Mouse (Mus musculus) myocyte (in vitro differentiated cells): Measurements from ENCODE around the gene Lrmda.

Experiments used
- CEBPB ChIP-seq: IDR thresholded peaks from 2 replicates; pipeline ENCODE4 v1.6.1; 2011; ENCODE audit warnings: mild to moderate bottlenecking, moderate library complexity; ENCODE audit not compliant: poor library complexity, insufficient read depth, severe bottlenecking
- E2F4 ChIP-seq: IDR thresholded peaks from one replicate; pipeline ENCODE4 v1.6.1; 2011; ENCODE audit warnings: mild to moderate bottlenecking, control low read depth, moderate library complexity; ENCODE audit not compliant: insufficient read depth
- MAX ChIP-seq: IDR thresholded peaks from one replicate; pipeline ENCODE4 v1.6.1; 2011; ENCODE audit warnings: low read depth, mild to moderate bottlenecking, control low read depth
- MYOD1 ChIP-seq, 3 experiments: IDR thresholded peaks; one replicate each; pipeline ENCODE4 v1.6.1; 2011; ENCODE audit warnings: control low read depth in 2 of 3, low read depth in 2 of 3, mild to moderate bottlenecking in 2 of 3, moderate library complexity in 1 of 3; ENCODE audit not compliant: insufficient read length in 2 of 3, control insufficient read depth in 1 of 3
- MYOG ChIP-seq, 3 experiments: IDR thresholded peaks; one replicate each; pipeline ENCODE4 v1.6.1; 2011; ENCODE audit warnings: control low read depth in 2 of 3, low read depth in 2 of 3, mild to moderate bottlenecking in 2 of 3; ENCODE audit not compliant: insufficient read length in 2 of 3, control insufficient read depth in 1 of 3, insufficient read depth in 1 of 3
- POLR2A ChIP-seq: IDR thresholded peaks from one replicate; pipeline ENCODE4 v1.6.1; 2011; ENCODE audit warnings: low read depth, mild to moderate bottlenecking, control low read depth, moderate library complexity; ENCODE audit not compliant: insufficient read length
- POLR2AphosphoS2 ChIP-seq: IDR thresholded peaks from one replicate; pipeline ENCODE4 v1.6.1; 2011; ENCODE audit warnings: low read depth, control low read depth; ENCODE audit not compliant: insufficient read length
- REST ChIP-seq: IDR thresholded peaks from one replicate; pipeline ENCODE4 v1.6.1; 2011; ENCODE audit warnings: mild to moderate bottlenecking, control low read depth, moderate library complexity; ENCODE audit not compliant: insufficient read depth, insufficient read length
- SRF ChIP-seq: IDR thresholded peaks from one replicate; pipeline ENCODE4 v1.6.1; 2011; ENCODE audit warnings: low read depth; ENCODE audit not compliant: control insufficient read depth, insufficient read length
- TCF12 ChIP-seq: IDR thresholded peaks from one replicate; pipeline ENCODE4 v1.6.1; 2011; ENCODE audit warnings: mild to moderate bottlenecking, control low read depth; ENCODE audit not compliant: poor library complexity, insufficient read depth, severe bottlenecking
- USF1 ChIP-seq: IDR thresholded peaks from one replicate; pipeline ENCODE4 v1.6.1; 2011; ENCODE audit warnings: low read depth, mild to moderate bottlenecking, control low read depth, moderate library complexity

GRCm38 (mm10) chr14:22345248-22345647 is 325.7 kb downstream of the Lrmda start:
- TF ChIP-seq MAX (no peak), POLR2A (no peak), USF1 (no peak), MYOD1 (IDR thresholded peaks at IDR 0.05; ENCODE audit: control insufficient read depth in 1 of 3, insufficient read length in 2 of 3, low read depth in 2 of 3) (no peak), POLR2AphosphoS2 (no peak), MYOG (IDR thresholded peaks at IDR 0.05; ENCODE audit: control insufficient read depth in 1 of 3, insufficient read depth in 1 of 3, insufficient read length in 2 of 3, low read depth in 2 of 3) (no peak), TCF12 (no peak), E2F4 (no peak), CEBPB (no peak), REST (no peak), SRF (no peak)
